In genomic region chr13:30154264-30154663, GRCm38 (mm10) we compare ENCODE assay signal across 14 mouse cellular contexts. TPM values are rescaled to one million over a fixed set of nuclear protein-coding genes. Genes with fewer than 3 reads are reported as not detected.
DNase-seq lines count a peak whose midpoint lies in the region; ATAC-seq and TF ChIP-seq lines count a peak whose summit lies in the region.
"Had no signal": no experiment of that assay in that cellular context is flagged by ENCODE, and none has a peak within 500 bp of the region (broad histone marks: within the 10 kb centered on the region; RNA-seq: fewer than 3 reads in every experiment).

No protein-coding gene starts in this region.

- no peaks in the 10 kb centered on the region for H3K27me3 ChIP-seq in liver, postnatal 0 days (ENCODE audit: insufficient read depth, low read length)
- H3K27me3 ChIP-seq in liver, embryonic 11.5 days (replicated peaks; ENCODE audit: control insufficient read depth, insufficient read depth, low read length) = no peaks in the 10 kb centered on the region
- H3K27me3 ChIP-seq in kidney, embryonic 16.5 days (ENCODE audit: insufficient read depth, low read length) = no peaks in the 10 kb centered on the region
- H3K27me3 ChIP-seq: heart, embryonic 12.5 days; hindbrain, embryonic 15.5 days; liver, embryonic 15.5 days; Patski had no signal

- H3K4me3 ChIP-seq in liver, postnatal 0 days (ENCODE audit: low read depth, low read length) = no peak overlapping the region
- no peak overlapping the region for H3K4me3 ChIP-seq in liver, embryonic 11.5 days (ENCODE audit: low read depth, low read length)
- no peak overlapping the region for H3K4me3 ChIP-seq in kidney, embryonic 16.5 days (ENCODE audit: low read length)
- H3K4me3 ChIP-seq: heart, embryonic 12.5 days; hindbrain, embryonic 15.5 days; liver, embryonic 15.5 days had no signal

- no peak overlapping the region for H3K9ac ChIP-seq in liver, postnatal 0 days (replicated peaks)
- H3K9ac ChIP-seq in liver, embryonic 11.5 days (ENCODE audit: low read depth, low read length) = no peak overlapping the region
- H3K9ac ChIP-seq in kidney, embryonic 16.5 days (replicated peaks; ENCODE audit: low read length) = no peak overlapping the region
- H3K9ac ChIP-seq: heart, embryonic 12.5 days; hindbrain, embryonic 15.5 days; liver, embryonic 15.5 days had no signal

- H3K9me3 ChIP-seq in liver, postnatal 0 days (ENCODE audit: low read length) = no peaks in the 10 kb centered on the region
- H3K9me3 ChIP-seq in liver, embryonic 11.5 days (ENCODE audit: control insufficient read depth, low read length) = no peaks in the 10 kb centered on the region
- H3K9me3 ChIP-seq in kidney, embryonic 16.5 days (ENCODE audit: low read length) = no peaks in the 10 kb centered on the region
- H3K9me3 ChIP-seq: heart, embryonic 12.5 days; hindbrain, embryonic 15.5 days; liver, embryonic 15.5 days had no signal

- peak; percentile 28 for DNase-seq in liver, postnatal 0 days
- no peak for DNase-seq in liver, embryonic 11.5 days (ENCODE audit: low spot score)
- peak; percentile 58 to 60 for DNase-seq in lung, postnatal 4 days
- peak; percentile 60 for DNase-seq in thymus, postnatal 4 days
- no peak for DNase-seq in urinary bladder, postnatal 36 days (ENCODE audit: low spot score in 2 of 2)
- no peak for DNase-seq in heart, postnatal 4 days
- DNase-seq: cerebellum, postnatal 25 days had no signal

- no peak for TF ChIP-seq EP300 in liver, postnatal 0 days (IDR thresholded peaks at IDR 0.05; ENCODE audit: low read depth)

- no peak for TF ChIP-seq CTCF in liver, postnatal 0 days (IDR thresholded peaks at IDR 0.05; ENCODE audit: low read depth)

- H3K27ac ChIP-seq in liver, postnatal 0 days (ENCODE audit: low read depth) = no peak overlapping the region
- H3K27ac ChIP-seq in liver, embryonic 11.5 days (ENCODE audit: low read depth, low read length) = no peak overlapping the region
- H3K27ac ChIP-seq in kidney, embryonic 16.5 days (ENCODE audit: low read length) = no peak overlapping the region
- H3K27ac ChIP-seq: hindbrain, embryonic 15.5 days; liver, embryonic 15.5 days had no signal

- no peaks in the 10 kb centered on the region for H3K4me1 ChIP-seq in liver, postnatal 0 days (ENCODE audit: insufficient read depth)
- H3K4me1 ChIP-seq in liver, embryonic 11.5 days (replicated peaks; ENCODE audit: control insufficient read depth, insufficient read depth, low read length) = no peaks in the 10 kb centered on the region
- H3K4me1 ChIP-seq in kidney, embryonic 16.5 days (ENCODE audit: insufficient read depth, low read length) = no peaks in the 10 kb centered on the region
- H3K4me1 ChIP-seq: heart, embryonic 12.5 days; hindbrain, embryonic 15.5 days; liver, embryonic 15.5 days had no signal

- no peak for ATAC-seq in liver, postnatal 0 days
- ATAC-seq in liver, embryonic 11.5 days (replicated peaks; ENCODE audit: low FRiP score) = no peak
- ATAC-seq in granulocyte monocyte progenitor cell, adult 5-6 weeks (replicated peaks; ENCODE audit: poor library complexity, severe bottlenecking) = peak; percentile 94
- no peak for ATAC-seq in kidney, embryonic 16.5 days (ENCODE audit: low FRiP score, low TSS enrichment)
- ATAC-seq: midbrain, embryonic 16.5 days; Patski had no signal

- H3K36me3 ChIP-seq in liver, postnatal 0 days (replicated peaks; ENCODE audit: insufficient read depth, low read length) = no peaks in the 10 kb centered on the region
- H3K36me3 ChIP-seq in liver, embryonic 11.5 days (ENCODE audit: control insufficient read depth, insufficient read depth, low read length) = no peaks in the 10 kb centered on the region
- H3K36me3 ChIP-seq in kidney, embryonic 16.5 days (ENCODE audit: insufficient read depth, low read length) = no peaks in the 10 kb centered on the region
- H3K36me3 ChIP-seq: heart, embryonic 12.5 days; hindbrain, embryonic 15.5 days; liver, embryonic 15.5 days had no signal

- WGBS in liver, postnatal 0 days (ENCODE audit: insufficient replicate concordance) = 39% methylated on average over 4 of the region's 4 CpGs
- 66% methylated on average over 4 of the region's 4 CpGs for WGBS in liver, embryonic 11.5 days
- WGBS in kidney, embryonic 16.5 days = 69% methylated on average over 4 of the region's 4 CpGs

- no peak overlapping the region for H3K4me2 ChIP-seq in liver, postnatal 0 days (ENCODE audit: low read depth, low read length)
- H3K4me2 ChIP-seq in liver, embryonic 11.5 days = no peak overlapping the region
- no peak overlapping the region for H3K4me2 ChIP-seq in kidney, embryonic 16.5 days (replicated peaks; ENCODE audit: low read depth, low read length)
- H3K4me2 ChIP-seq: heart, embryonic 12.5 days; hindbrain, embryonic 15.5 days; liver, embryonic 15.5 days had no signal

RNA-seq across cellular contexts. Expression of gene Mboat1, which starts 18.0 kb away (rescaled TPM):
- polyA plus RNA-seq in liver, postnatal 0 days (2015; fragmentation: Nextera tagmentation; extraction: Ambion mirVana) = 1.1 and 1.5 TPM in 2 replicates
- 4.2 and 4.3 TPM in 2 replicates for polyA plus RNA-seq in liver, embryonic 11.5 days (2014; fragmentation: Nextera tagmentation; extraction: Ambion mirVana)
- 10.9 and 21.3 TPM in 2 replicates for total RNA-seq in granulocyte monocyte progenitor cell, adult 5-6 weeks (2014; fragmentation: Nextera tagmentation)
- total RNA-seq in granulocyte monocyte progenitor cell, adult 5-6 weeks (2017) = 8.9 and 12.8 TPM in 2 replicates
- 1 to 10 TPM; 1.6 to 2.2 TPM for total RNA-seq in heart, postnatal 4 days (2021)
- polyA plus RNA-seq in kidney, embryonic 16.5 days (2015; fragmentation: Nextera tagmentation; extraction: Ambion mirVana) = 30.7 and 32.4 TPM in 2 replicates

Comparison
In these comparisons a context has a peak if more than half of its experiments do, and no peak if none do; other contexts are left out.
1. DNase-seq: peak in liver, postnatal 0 days (single experiment), lung, postnatal 4 days (2 of 2) and thymus, postnatal 4 days (single experiment); none in liver, embryonic 11.5 days (single experiment), urinary bladder, postnatal 36 days (0 of 2) and heart, postnatal 4 days (single experiment).